Mouse (Mus musculus) neural tube, embryonic 11.5 days (tissue): ENCODE results near the gene Arhgap31. TPM values are rescaled to one million over a fixed set of nuclear protein-coding genes. Genes with fewer than 3 reads are reported as not detected.

Experiments used
- ATAC-seq: fragments of 200-750 bp; cut with Nextera tagmentation; 2 replicates; pipeline ENCODE4 v1.8.0; 2017; ENCODE audit warnings: moderate number of reproducible peaks, mild to moderate bottlenecking, moderate TSS enrichment, moderate library complexity; ENCODE audit not compliant: insufficient read depth, low FRiP score, low TSS enrichment
- DNase-seq: peaks from one replicate; pipeline ENCODE4 v3.0.0-alpha.2; 2015; ENCODE audit warnings: low spot score
- H3K27ac ChIP-seq: fragments of 300-500 bp; sonication (generic); 2 replicates; pipeline ENCODE4 v1.5.1; 2014; ENCODE audit warnings: low read depth, mild to moderate bottlenecking, low read length
- H3K27me3 ChIP-seq: fragments of 300-500 bp; sonication (generic); 2 replicates; pipeline ENCODE4 v1.6.1; 2014; ENCODE audit warnings: mild to moderate bottlenecking, low read length, mixed read lengths; ENCODE audit not compliant: control insufficient read depth, insufficient read depth
- H3K36me3 ChIP-seq: fragments of 300-500 bp; sonication (generic); 2 replicates; pipeline ENCODE4 v1.6.1; 2014; ENCODE audit warnings: mild to moderate bottlenecking, low read length, moderate library complexity, mixed read lengths; ENCODE audit not compliant: control insufficient read depth, insufficient read depth
- H3K4me1 ChIP-seq: fragments of 300-500 bp; sonication (generic); 2 replicates; pipeline ENCODE4 v1.6.1; 2014; ENCODE audit warnings: low read length, mixed read lengths; ENCODE audit not compliant: control insufficient read depth, insufficient read depth
- H3K4me2 ChIP-seq: fragments of 300-500 bp; sonication (generic); 2 replicates; pipeline ENCODE4 v1.6.1; 2014; ENCODE audit warnings: low read depth, mild to moderate bottlenecking, moderate library complexity
- H3K4me3 ChIP-seq: fragments of 300-500 bp; sonication (generic); 2 replicates; pipeline ENCODE4 v1.5.1; 2014; ENCODE audit warnings: low read depth, low read length
- H3K9ac ChIP-seq: fragments of 300-500 bp; sonication (generic); 2 replicates; pipeline ENCODE4 v1.6.1; 2014; ENCODE audit warnings: mild to moderate bottlenecking, low read length
- H3K9me3 ChIP-seq: fragments of 300-500 bp; sonication (generic); 2 replicates; pipeline ENCODE4 v1.6.1; 2016; ENCODE audit warnings: low read length; ENCODE audit not compliant: control insufficient read depth
- whole genome bisulfite sequencing: fragments of 180-500 bp; shearing (Covaris S2); extraction: QIAGEN DNeasy Blood & Tissue Kit; methylation state at CpG from one replicate; pipeline ENCODE4 v1.1.7; 2014; 5-methylcytosine and 5-hydroxymethylcytosine counted together
- polyA plus RNA-seq: library from polyadenylated mRNA; unstranded; fragments of >200 nt; fragmentation: Nextera tagmentation; extraction: Ambion mirVana; gene quantifications from 2 replicates; pipeline ENCODE4 v1.2.1, GENCODE M21; 2014

Arhgap31 gene
- polyA plus RNA-seq, 1 experiment from 2014 or later, result 7.7 TPM

DNA sequence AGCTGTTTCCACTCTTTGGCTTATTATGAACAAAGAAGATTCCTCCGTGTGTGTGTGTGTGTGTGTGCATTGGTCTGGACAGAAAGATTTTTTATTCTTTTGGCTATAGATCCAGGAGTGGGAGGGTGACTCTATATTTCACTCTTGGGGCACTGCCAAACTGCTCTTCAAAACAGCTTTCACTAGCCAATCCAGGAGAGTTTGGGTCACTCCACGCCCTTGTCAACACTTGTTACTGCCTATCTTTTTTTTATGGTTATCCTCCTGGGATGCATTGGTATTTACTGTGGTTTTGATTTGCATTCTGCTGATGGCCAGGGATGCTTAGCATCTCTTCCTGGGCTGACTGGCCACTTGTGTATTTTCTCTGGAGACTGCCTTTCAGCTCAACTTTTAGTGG, 68.6 kb downstream of the Arhgap31 start:
- no peak for DNase-seq
- no peak overlapping the region for H3K9ac ChIP-seq
- no peak overlapping the region for H3K4me3 ChIP-seq
- WGBS, result 72% methylated on average over 2 of the region's 2 CpGs
- no peaks in the 10 kb centered on the region for H3K27me3 ChIP-seq
- H3K27ac ChIP-seq, result no peak overlapping the region
- H3K4me2 ChIP-seq, result no peak overlapping the region
- no peaks in the 10 kb centered on the region for H3K36me3 ChIP-seq
- ATAC-seq, result no peak
- H3K9me3 ChIP-seq, result no peaks in the 10 kb centered on the region
- H3K4me1 ChIP-seq, result no peaks in the 10 kb centered on the region

DNA sequence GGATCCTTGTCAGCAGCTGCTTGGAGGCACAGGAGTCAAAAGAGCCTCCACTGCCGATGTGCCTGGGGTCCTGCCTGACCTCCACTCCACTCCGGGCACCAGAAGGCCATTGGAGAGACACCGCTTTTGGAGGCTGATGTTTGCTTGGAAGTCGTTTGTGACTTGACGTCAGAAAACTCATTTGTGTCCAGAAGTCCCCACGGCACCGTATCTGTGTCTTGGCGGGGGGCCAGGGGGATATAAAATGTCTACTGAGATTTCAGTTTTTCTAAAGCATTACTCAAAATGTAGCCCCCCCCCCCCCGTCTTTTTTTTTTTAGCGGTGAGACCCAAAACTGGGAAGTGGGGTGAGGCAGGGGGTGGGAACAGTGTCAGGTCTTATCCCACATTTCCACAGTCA, 76.0 kb downstream of the Arhgap31 start:
- no peak for DNase-seq
- no peaks in the 10 kb centered on the region for H3K9me3 ChIP-seq
- H3K4me1 ChIP-seq, result no peaks in the 10 kb centered on the region
- H3K27me3 ChIP-seq, result no peaks in the 10 kb centered on the region
- no peak overlapping the region for H3K9ac ChIP-seq
- H3K4me2 ChIP-seq, result no peak overlapping the region
- 84% methylated on average over 10 of the region's 10 CpGs for WGBS
- H3K27ac ChIP-seq, result no peak overlapping the region
- ATAC-seq, result no peak
- no peak overlapping the region for H3K4me3 ChIP-seq
- no peaks in the 10 kb centered on the region for H3K36me3 ChIP-seq

DNA sequence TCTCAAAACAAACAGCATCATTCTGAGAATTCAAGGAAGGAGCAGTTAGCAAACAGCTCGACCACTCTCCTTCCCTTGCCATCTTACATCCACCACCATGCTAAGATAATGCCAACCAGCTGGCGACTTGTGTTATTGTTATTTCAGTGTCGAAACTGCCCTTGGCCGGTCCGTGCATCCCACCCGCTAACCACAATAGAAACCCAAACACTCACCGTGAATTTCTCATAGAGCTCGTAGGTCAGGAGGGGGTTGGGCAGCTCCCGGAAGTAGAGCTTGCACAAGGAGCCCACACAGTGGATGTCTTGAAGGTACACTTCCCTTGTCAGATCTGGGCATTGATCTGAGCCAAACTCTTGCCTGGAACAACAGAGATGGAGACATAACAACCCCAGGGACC, 76.4 kb downstream of the Arhgap31 start:
- DNase-seq (no peak), ATAC-seq (no peak)
- Histone ChIP-seq H3K4me2 (no peak overlapping the region), H3K27ac (no peak overlapping the region), H3K4me3 (no peak overlapping the region), H3K9ac (no peak overlapping the region), H3K36me3 (no peaks in the 10 kb centered on the region), H3K4me1 (no peaks in the 10 kb centered on the region), H3K27me3 (no peaks in the 10 kb centered on the region), H3K9me3 (no peaks in the 10 kb centered on the region)
- WGBS, result 66% methylated on average over 9 of the region's 9 CpGs

DNA sequence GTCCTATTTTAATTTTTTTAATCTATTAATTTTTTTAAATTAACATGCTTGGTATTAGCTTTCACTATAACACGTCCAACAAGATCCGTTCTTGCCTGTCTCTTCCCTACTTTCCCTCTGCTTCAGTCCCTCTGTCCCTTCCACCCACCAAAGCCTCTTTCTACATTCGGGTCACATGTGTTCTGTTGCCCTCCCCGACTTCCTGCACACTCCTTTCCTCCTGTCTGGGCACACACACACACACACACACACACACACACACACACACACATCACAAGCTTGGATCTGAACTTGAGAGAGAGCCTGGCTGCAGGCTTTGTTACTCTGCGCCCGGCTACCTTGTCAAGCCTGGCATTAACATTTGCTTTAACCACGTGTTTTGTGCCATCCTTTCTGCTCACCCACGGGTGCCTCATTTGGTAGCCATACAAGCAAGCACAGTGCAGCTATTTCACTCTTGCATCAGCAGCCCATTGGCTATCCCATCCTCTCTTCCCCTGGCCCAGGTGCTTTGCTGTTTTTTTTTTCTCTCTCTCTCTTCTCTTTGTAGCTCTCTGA, 77.2 kb downstream of the Arhgap31 start:
- Histone ChIP-seq H3K27me3 (no peaks in the 10 kb centered on the region), H3K4me2 (no peak overlapping the region), H3K4me1 (no peaks in the 10 kb centered on the region), H3K9ac (no peak overlapping the region), H3K36me3 (no peaks in the 10 kb centered on the region), H3K27ac (no peak overlapping the region), H3K4me3 (no peak overlapping the region), H3K9me3 (no peaks in the 10 kb centered on the region)
- 80% methylated on average over 8 of the region's 8 CpGs for WGBS
- no peak for DNase-seq
- ATAC-seq, result no peak

DNA sequence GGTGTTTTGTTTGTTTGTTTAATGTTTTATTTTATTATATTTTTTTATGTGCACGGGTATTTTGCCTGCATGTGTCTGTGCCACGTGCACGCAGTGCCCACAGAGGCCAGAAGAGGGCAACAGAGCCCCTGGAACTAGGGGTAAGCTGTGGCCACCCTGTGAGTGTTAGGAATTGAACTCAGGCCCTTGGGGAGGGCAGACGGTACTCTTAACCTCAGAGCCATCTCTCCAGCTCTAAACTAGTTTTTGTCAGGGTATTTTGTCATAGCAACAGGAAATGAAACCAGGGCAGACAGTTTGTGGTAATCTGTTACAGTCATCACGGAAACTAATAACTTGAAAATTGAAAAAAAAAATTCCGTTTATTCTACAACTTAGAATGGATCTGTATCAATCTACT, 80.9 kb downstream of the Arhgap31 start:
- Histone ChIP-seq H3K4me3 (no peak overlapping the region), H3K9me3 (no peaks in the 10 kb centered on the region), H3K27me3 (no peaks in the 10 kb centered on the region), H3K4me1 (no peaks in the 10 kb centered on the region), H3K36me3 (no peaks in the 10 kb centered on the region), H3K4me2 (no peak overlapping the region), H3K27ac (no peak overlapping the region), H3K9ac (no peak overlapping the region)
- no peak for ATAC-seq
- DNase-seq, result peak; percentile 54
- WGBS, result 59% methylated on average over 6 of the region's 6 CpGs

DNA sequence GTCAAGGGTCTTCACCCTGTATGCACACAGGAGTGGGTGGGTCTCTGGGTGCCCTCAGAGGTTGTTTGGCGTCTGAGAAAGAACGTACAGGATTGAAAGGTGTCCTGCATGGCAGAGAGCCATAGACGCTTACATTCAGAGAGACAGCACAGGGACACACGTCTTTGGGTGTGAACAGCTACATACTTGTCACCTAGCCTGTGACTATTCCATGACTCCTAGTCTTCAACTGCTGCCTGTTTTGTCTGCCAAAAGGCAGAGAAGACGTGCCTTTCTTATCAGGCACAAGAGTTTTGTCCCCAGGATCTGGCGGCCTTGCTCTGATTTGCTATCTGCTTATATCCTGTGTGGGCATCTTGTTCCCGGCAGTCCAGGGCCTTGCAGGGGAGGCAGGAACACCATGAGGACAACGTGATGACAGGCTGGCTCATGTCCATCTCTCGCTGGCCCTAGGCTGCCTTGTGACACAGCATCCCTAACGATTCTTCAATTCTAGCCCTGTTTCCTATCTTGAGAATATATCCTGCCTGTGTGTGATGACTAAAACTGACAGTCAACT, 87.2 kb downstream of the Arhgap31 start:
- Histone ChIP-seq H3K4me2 (no peak overlapping the region), H3K36me3 (no peaks in the 10 kb centered on the region), H3K9me3 (no peaks in the 10 kb centered on the region), H3K4me1 (no peaks in the 10 kb centered on the region), H3K9ac (no peak overlapping the region), H3K27me3 (no peaks in the 10 kb centered on the region), H3K4me3 (no peak overlapping the region), H3K27ac (no peak overlapping the region)
- 89% methylated on average over 10 of the region's 10 CpGs for WGBS
- DNase-seq, result no peak
- no peak for ATAC-seq

DNA sequence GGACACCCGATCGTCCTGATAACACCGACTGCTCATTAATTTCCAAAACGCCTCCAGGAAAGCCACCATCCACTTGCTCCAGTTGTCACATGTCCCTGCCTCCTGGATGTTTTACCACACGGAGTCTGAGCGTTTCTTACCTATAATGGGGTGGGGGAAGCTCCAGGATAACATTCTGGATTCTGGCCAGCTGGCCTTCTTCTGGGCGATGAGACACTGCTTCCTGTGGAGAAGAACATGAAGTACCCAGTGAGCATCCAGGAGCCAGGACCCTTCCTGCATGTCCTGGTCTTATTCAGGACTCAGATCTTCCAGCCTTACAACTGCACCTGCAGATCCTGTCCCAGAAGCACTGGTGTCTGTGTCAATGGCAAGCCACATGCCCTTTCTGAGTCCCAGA, 87.7 kb downstream of the Arhgap31 start:
- Histone ChIP-seq H3K4me2 (no peak overlapping the region), H3K4me1 (no peaks in the 10 kb centered on the region), H3K9ac (no peak overlapping the region), H3K27me3 (no peaks in the 10 kb centered on the region), H3K27ac (no peak overlapping the region), H3K9me3 (no peaks in the 10 kb centered on the region), H3K36me3 (no peaks in the 10 kb centered on the region), H3K4me3 (no peak overlapping the region)
- ATAC-seq (no peak), DNase-seq (no peak)
- WGBS, result 92% methylated on average over 7 of the region's 7 CpGs

DNA sequence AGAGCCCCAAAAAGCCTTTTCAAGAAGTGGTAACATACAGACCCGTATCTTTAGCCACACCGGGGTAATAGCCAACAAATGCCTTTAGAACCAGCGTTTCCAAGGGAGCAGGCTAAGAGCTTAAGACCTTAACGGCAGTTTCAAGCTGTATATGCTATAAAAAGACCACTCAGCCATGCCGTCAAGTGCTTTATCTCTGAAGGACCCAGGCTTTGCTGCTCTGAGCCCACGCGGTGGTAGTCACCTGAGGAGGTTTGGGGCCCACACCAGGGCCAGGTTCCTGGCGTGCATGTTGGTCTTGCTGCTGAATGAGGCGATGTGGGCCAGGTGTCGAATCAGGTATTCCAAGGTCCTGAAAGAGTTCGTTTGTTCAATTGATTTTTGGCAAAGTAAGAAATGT, 88.8 kb downstream of the Arhgap31 start:
- no peak for ATAC-seq
- Histone ChIP-seq H3K4me3 (no peak overlapping the region), H3K27ac (no peak overlapping the region), H3K4me2 (no peak overlapping the region), H3K27me3 (no peaks in the 10 kb centered on the region), H3K36me3 (no peaks in the 10 kb centered on the region), H3K9me3 (no peaks in the 10 kb centered on the region), H3K4me1 (no peaks in the 10 kb centered on the region), H3K9ac (no peak overlapping the region)
- 78% methylated on average over 11 of the region's 11 CpGs for WGBS
- no peak for DNase-seq

DNA sequence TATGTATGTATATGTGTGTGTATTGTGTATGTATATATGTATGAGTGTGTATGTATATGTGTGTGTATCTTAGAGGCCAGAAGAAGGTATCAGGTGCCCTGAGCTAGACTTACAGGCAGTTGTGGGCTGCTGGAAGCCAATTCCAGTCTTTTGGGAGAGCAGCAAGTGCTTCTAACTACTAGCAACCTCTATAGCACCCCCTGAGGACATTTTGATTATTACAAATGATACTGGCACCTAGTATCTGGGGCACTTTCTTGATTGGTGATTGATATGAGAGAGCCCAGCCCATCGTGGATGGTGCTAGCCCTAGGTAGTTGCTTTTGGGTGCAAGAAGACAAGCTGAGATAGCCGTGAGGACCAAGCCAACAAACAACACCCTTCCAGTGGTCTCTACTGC, 90.8 kb downstream of the Arhgap31 start:
- H3K27me3 ChIP-seq, result no peaks in the 10 kb centered on the region
- no peak overlapping the region for H3K9ac ChIP-seq
- H3K9me3 ChIP-seq, result no peaks in the 10 kb centered on the region
- no peak for ATAC-seq
- no peaks in the 10 kb centered on the region for H3K4me1 ChIP-seq
- no peaks in the 10 kb centered on the region for H3K36me3 ChIP-seq
- DNase-seq, result no peak
- H3K4me2 ChIP-seq, result no peak overlapping the region
- H3K4me3 ChIP-seq, result no peak overlapping the region
- WGBS, result 68% methylated on average over 2 of the region's 2 CpGs
- H3K27ac ChIP-seq, result no peak overlapping the region
